Mouse (Mus musculus) lung, postnatal 0 days (tissue): ENCODE results near the gene Dhx16.

Source experiments
- CTCF ChIP-seq: IDR thresholded peaks from 2 replicates; pipeline ENCODE4 v1.5.1; 2016; ENCODE audit warnings: antibody characterized with exemption, mild to moderate bottlenecking
- EP300 ChIP-seq: IDR thresholded peaks from 2 replicates; pipeline ENCODE4 v1.6.1; 2016; ENCODE audit warnings: antibody characterized with exemption, mild to moderate bottlenecking, control low read depth

DNA sequence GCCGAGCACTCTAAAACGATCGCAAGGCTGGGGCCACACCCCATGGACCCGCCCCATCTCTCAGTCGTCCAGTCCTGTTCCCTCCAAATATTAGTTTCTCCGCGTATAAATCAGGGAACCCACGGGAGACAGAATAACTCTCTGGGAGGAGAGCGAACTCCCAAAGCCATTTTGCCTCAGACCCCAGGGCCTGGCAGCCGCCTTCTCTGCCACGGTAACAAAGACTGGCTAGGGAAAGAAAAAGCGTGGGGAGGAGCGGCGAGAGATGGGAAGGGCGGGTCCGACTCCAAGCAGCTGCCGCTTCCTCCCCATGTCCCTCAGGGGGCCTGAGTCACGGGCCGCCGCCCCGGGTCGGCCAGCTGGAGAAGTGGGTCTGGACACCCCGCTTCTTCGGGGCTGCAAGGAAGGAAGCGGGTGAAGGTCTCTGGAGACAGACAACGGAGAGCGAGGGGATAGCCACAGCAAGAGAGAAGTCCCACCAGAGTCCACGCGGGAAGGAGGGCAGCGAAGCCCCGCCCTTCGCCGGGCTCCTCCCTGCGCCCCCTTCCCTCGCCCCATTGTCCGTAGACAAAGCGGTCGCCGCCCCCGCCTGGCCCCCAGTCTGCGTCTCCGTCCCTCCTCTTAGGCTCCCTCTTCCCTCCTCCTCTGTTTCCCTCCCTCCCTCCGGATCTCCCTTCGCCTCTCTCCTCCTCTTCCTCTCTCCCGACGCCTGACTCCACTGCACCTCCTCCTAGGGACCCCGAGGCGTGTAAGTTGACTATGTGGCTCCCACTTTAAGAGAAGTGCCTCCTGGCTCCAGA lies 13.9 kb upstream of the Dhx16 start, which contains the start of gene Ppp1r18:
- no peak; the same call in none of the 2 replicates for TF ChIP-seq EP300
- TF ChIP-seq CTCF: no peak
